8 mouse cellular contexts compared by ENCODE assay signal in genomic region chr12:22156467-22157037, GRCm38 (mm10).
DNase-seq lines count a peak whose midpoint lies in the region; ATAC-seq and TF ChIP-seq lines count a peak whose summit lies in the region.
"Not testable (repeated sequence)": the region's sequence is repeated elsewhere in the genome, so short reads cannot be mapped to it uniquely, and the experiment has no call there.

No protein-coding gene starts in this region.

- not testable (repeated sequence) for H3K27me3 ChIP-seq in E14TG2a.4 (ENCODE audit: insufficient read depth, low read length); forebrain, embryonic 12.5 days; kidney, embryonic 16.5 days (ENCODE audit: insufficient read depth, low read length); limb, embryonic 15.5 days; midbrain, embryonic 11.5 days (ENCODE audit: control insufficient read depth, insufficient read depth, low read length)

- peak; percentile 1 for DNase-seq in c-Kit-positive CD71-positive TER-119-negative erythroid progenitor cells, embryonic 14.5 days (ENCODE audit: low read depth)
- DNase-seq in heart, postnatal 10 days: peak; percentile 22 to 27
- DNase-seq in midbrain, embryonic 11.5 days (ENCODE audit: low spot score, missing footprints): peak; percentile 45
- peak; percentile 11 to 54 for DNase-seq in spleen, postnatal 4 days (ENCODE audit: low spot score in 2 of 2)

- not testable (repeated sequence) for H3K9ac ChIP-seq in forebrain, embryonic 12.5 days; kidney, embryonic 16.5 days (replicated peaks; ENCODE audit: low read length); limb, embryonic 15.5 days; midbrain, embryonic 11.5 days (ENCODE audit: low read length)

- WGBS in forebrain, embryonic 12.5 days: 10% methylated on average over 27 of the region's 47 CpGs
- 5% methylated on average over 29 of the region's 47 CpGs for WGBS in kidney, embryonic 16.5 days
- 3% methylated on average over 32 of the region's 47 CpGs for WGBS in limb, embryonic 15.5 days
- 7% methylated on average over 26 of the region's 47 CpGs for WGBS in midbrain, embryonic 11.5 days

- ATAC-seq in forebrain, embryonic 12.5 days (ENCODE audit: low FRiP score); kidney, embryonic 16.5 days (ENCODE audit: low FRiP score, low TSS enrichment); limb, embryonic 15.5 days (ENCODE audit: insufficient number of reproducible peaks, low FRiP score, low TSS enrichment, low read depth); midbrain, embryonic 11.5 days (ENCODE audit: low FRiP score): not testable (repeated sequence)

- TF ChIP-seq CTCF in E14TG2a.4 (conservative IDR thresholded peaks at IDR 0.05; ENCODE audit: low read length): not testable (repeated sequence)

- H3K9me3 ChIP-seq in E14TG2a.4 (ENCODE audit: low read length); forebrain, embryonic 12.5 days; kidney, embryonic 16.5 days (ENCODE audit: low read length); limb, embryonic 15.5 days; midbrain, embryonic 11.5 days (ENCODE audit: control insufficient read depth, low read length): not testable (repeated sequence)

- H3K36me3 ChIP-seq in E14TG2a.4 (ENCODE audit: insufficient read depth, low read length); forebrain, embryonic 12.5 days (replicated peaks); kidney, embryonic 16.5 days (ENCODE audit: insufficient read depth, low read length); limb, embryonic 15.5 days; midbrain, embryonic 11.5 days (ENCODE audit: control insufficient read depth, insufficient read depth, low read length): not testable (repeated sequence)

- H3K4me1 ChIP-seq in E14TG2a.4 (replicated peaks; ENCODE audit: low read depth, low read length); forebrain, embryonic 12.5 days; kidney, embryonic 16.5 days (ENCODE audit: insufficient read depth, low read length); limb, embryonic 15.5 days; midbrain, embryonic 11.5 days (ENCODE audit: control insufficient read depth, insufficient read depth, low read length): not testable (repeated sequence)

- intact Hi-C loops in heart, postnatal 10 days (cut with DNase I): not testable (repeated sequence)

- H3K4me2 ChIP-seq in forebrain, embryonic 12.5 days; midbrain, embryonic 11.5 days: not testable (repeated sequence)
- peak overlapping the region; percentile 31 for H3K4me2 ChIP-seq in kidney, embryonic 16.5 days (replicated peaks; ENCODE audit: low read depth, low read length)
- peak overlapping the region; percentile 41 for H3K4me2 ChIP-seq in limb, embryonic 15.5 days

- not testable (repeated sequence) for H3K27ac ChIP-seq in forebrain, embryonic 12.5 days; kidney, embryonic 16.5 days (ENCODE audit: low read length); limb, embryonic 15.5 days; midbrain, embryonic 11.5 days (ENCODE audit: low read depth, low read length)

- H3K4me3 ChIP-seq in E14TG2a.4 (replicated peaks; ENCODE audit: low read length): peak overlapping the region; percentile 68
- peak overlapping the region; percentile 19 for H3K4me3 ChIP-seq in forebrain, embryonic 12.5 days (replicated peaks)
- peak overlapping the region; percentile 27 for H3K4me3 ChIP-seq in kidney, embryonic 16.5 days (ENCODE audit: low read length)
- peak overlapping the region; percentile 33 for H3K4me3 ChIP-seq in limb, embryonic 15.5 days
- H3K4me3 ChIP-seq in midbrain, embryonic 11.5 days (ENCODE audit: low read depth, low read length): not testable (repeated sequence)
